Mouse (Mus musculus): Measurements from ENCODE around the gene Gpd2. TPM values are rescaled to one million over a fixed set of nuclear protein-coding genes. Genes with fewer than 3 reads are reported as not detected.
A peak's percentile ranks its signal among the peaks of the same experiment; 100 is the strongest.

The Gpd2 gene
- total RNA-seq (2022): 100 to 1,000 TPM; 193 to 241 (median 217) TPM

DNA sequence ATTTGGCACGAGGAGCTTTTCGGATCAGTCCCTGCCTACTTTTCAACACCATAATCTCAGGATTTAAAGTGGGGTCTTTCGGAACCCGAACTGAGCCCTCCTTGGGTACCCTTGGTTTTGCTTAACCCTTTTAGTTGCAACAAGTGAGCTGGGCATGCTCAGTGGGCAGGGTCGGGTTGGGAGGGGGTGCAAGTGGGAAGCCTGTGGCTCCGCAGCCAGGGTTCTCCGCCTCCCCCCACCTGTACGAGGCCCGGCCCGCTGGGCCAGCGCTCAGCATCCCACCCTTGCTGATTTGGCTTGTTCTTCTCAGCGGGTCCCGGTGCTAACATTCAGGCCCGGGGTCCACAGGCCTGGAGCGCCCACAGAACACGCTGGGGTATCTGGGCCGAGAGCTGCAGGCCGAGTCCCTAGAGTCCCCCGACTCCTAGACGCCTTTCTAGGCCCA, at the start of gene Gpd2:
Gpd2 (plus strand) TSS at position 161 of the 445 bp plus-strand sequence.
- DNase-seq (ENCODE audit: low spot score in 2 of 2): no peak

GRCm38 (mm10) chr2:57188237-57188636, 49.2 kb upstream of the Gpd2 start:
- DNase-seq (ENCODE audit: low spot score in 2 of 2): no peak

DNA sequence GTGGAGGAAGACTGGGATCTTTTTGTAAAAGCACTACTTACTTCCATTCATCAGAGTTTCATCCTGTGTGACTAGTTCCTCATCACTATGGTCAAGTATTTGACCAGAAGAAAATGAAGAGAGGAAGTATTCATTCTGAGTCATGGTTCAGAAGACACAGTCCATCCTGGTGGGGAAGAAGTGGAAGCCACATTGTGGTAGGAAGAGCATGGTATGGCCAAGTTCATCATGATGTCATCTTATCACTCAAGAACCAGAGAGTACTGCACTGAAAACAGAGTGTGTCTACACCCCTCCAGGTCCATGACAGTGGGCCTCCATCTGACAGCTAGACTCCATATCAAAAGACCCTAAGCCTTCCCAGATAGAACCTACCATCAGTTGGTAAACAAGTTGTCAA, 46.6 kb upstream of the Gpd2 start:
- no peak for DNase-seq (ENCODE audit: low spot score in 2 of 2)

- DNase-seq (ENCODE audit: low spot score in 2 of 2): no peak
Measured at GRCm38 (mm10) chr2:57199046-57199445, 38.4 kb upstream of the Gpd2 start.

GRCm38 (mm10) chr2:57208472-57209083, 28.9 kb upstream of the Gpd2 start:
- no peak for DNase-seq (ENCODE audit: low spot score in 2 of 2)

GRCm38 (mm10) chr2:57211049-57212001, 26.1 kb upstream of the Gpd2 start:
- no peak for DNase-seq (ENCODE audit: low spot score in 2 of 2)

DNA sequence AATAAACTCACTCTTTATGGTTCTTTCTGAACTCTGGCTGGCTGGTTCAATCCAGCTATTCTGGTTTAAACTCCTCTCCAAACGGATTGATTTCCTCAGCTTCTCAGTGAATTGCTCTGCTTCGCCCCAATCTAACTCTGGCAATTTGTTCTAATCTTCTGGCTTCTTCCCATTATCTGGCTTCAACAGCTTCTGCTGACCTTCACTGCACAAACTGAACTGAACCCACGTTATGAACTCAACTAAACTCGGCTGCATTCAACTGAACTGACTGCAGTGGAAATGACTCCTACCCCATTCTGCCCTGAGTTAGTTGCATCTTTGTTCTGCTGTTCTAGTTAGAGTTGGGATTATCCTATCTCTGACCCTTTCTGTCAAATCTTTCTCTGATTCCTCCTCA, 24.1 kb upstream of the Gpd2 start:
- no peak for DNase-seq (ENCODE audit: low spot score in 2 of 2)

- no peak for DNase-seq (ENCODE audit: low spot score in 2 of 2)
Measured at GRCm38 (mm10) chr2:57223288-57224026, 14.0 kb upstream of the Gpd2 start.

GRCm38 (mm10) chr2:57225236-57225635, 12.2 kb upstream of the Gpd2 start:
- DNase-seq (ENCODE audit: low spot score in 2 of 2): no peak

GRCm38 (mm10) chr2:57227425-57227824, 10.0 kb upstream of the Gpd2 start:
- no peak for DNase-seq (ENCODE audit: low spot score in 2 of 2)

GRCm38 (mm10) chr2:57229647-57230240, 7.7 kb upstream of the Gpd2 start:
- peak; percentile 29 to 66 for DNase-seq (ENCODE audit: low spot score in 2 of 2)

DNA sequence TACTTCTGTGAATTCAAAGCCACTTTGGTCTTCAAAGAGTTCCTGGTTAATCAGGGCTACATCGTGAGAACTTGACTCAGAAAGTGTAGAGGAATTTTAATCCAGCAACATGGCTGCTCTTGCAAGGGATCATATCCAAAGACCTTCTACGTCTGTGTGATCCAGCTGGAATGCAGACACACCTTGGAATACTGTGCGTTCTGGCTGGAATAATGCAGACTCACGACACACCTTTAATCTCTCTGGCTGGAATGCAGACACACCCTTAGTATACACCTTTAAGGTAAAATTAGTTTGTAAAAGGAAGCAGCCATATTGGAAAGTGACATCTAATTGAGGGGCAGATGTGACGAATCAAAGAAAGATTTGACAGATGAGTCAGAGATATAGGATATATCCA, 6.0 kb upstream of the Gpd2 start:
- no peak for DNase-seq (ENCODE audit: low spot score in 2 of 2)

GRCm38 (mm10) chr2:57232328-57232727, 5.1 kb upstream of the Gpd2 start:
- DNase-seq (ENCODE audit: low spot score in 2 of 2): no peak

GRCm38 (mm10) chr2:57236246-57236645, 1.2 kb upstream of the Gpd2 start:
- DNase-seq (ENCODE audit: low spot score in 2 of 2): no peak

GRCm38 (mm10) chr2:57237026-57237425, 409 bp upstream of the Gpd2 start:
- DNase-seq (ENCODE audit: low spot score in 2 of 2): no peak

GRCm38 (mm10) chr2:57237920-57238613, 632 bp downstream of the Gpd2 start:
- DNase-seq (ENCODE audit: low spot score in 2 of 2): peak; percentile 81 to 86

DNA sequence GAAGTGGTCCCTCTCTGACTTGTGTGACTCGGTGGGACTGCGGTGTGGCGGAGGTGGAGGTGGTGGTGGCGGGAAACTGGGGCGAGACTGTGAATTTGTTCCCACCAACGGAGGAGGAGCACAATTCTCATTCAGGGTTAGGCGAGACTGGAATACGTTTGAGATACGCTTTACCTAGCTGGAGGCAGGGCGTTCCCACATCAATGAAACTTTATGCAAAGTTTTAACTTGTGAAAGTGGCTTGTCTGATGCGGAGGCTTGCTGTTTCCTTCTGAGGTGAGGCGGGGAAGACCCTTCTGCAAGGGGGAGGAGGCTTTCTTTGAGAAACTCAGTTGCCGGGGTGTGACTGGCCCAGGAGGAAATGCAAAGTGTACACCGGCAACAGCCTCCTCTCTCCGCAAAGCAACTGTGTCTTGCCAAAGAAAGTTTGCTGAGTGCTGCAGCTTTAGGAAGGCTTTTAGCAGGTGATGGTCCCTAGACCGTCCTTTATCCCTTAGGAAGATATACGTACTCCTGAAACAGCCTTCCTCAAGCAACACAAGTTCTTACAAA, 1.3 kb downstream of the Gpd2 start:
- no peak for DNase-seq (ENCODE audit: low spot score in 2 of 2)

DNA sequence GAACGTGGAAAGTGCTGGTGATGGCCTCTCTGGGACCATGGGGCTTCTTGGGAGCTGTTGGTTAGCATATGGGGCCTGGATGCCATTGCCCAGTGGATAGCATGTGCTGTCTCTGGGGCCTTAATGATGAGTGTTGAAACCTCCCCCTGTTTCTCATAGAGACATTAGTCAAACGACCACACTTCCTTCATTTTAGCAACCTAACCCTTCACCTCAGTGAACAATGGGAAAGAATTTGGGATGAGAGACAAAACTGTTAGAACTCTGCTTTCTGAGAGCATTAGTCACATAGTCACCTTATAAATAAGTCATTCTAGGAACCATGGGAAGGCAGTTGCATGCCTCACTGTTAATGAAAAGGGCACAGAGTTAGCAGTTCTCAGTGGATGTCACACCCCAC, 1.9 kb downstream of the Gpd2 start:
- DNase-seq (ENCODE audit: low spot score in 2 of 2): no peak

GRCm38 (mm10) chr2:57243987-57244386, 6.6 kb downstream of the Gpd2 start:
- no peak for DNase-seq (ENCODE audit: low spot score in 2 of 2)

DNA sequence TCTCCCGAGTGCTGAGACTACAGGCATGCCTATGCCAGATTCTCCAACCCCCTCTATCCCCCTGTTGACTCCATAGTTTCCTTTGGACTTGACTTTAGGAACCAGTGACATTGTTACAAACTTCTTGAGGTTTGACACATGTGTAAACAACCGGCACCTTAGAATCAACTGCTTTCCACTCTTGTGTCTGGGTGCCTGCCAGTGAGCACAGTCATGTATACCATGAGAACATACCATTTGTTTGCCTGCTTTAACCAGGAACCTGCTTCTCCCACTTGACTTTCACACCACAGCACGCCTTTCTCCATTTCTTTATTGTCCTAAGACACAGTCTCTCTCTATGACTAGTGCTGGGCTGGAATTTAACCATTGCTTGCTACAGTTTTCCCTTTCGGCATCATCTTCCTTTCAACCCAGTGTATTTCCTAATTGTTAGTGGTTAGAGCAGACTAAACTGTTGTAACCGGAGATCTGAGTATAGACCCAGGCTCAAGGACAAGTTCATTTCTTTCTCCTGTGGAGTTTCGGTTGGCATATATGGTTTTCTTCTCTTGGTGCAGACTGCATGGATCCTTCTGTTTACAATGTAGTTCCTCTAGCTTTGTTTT, 8.4 kb downstream of the Gpd2 start:
- no peak for DNase-seq (ENCODE audit: low spot score in 2 of 2)

Data from gastrocnemius, adult 8-10 months (tissue).